Mouse (Mus musculus) limb, embryonic 13.5 days (tissue): Measurements from ENCODE around the gene Mapk14. TPM values are rescaled to one million over a fixed set of nuclear protein-coding genes. Genes with fewer than 3 reads are reported as not detected.

Source experiments
- ATAC-seq: fragments of 200-750 bp; cut with Nextera tagmentation; 2 replicates; pipeline ENCODE4 v1.8.0; 2017; ENCODE audit warnings: low read depth, moderate number of reproducible peaks, moderate TSS enrichment; ENCODE audit not compliant: low FRiP score
- H3K27ac ChIP-seq: fragments of 300-500 bp; sonication (generic); 2 replicates; pipeline ENCODE4 v1.5.1; 2015; ENCODE audit warnings: inconsistent platforms, mild to moderate bottlenecking, moderate library complexity
- H3K27me3 ChIP-seq: fragments of 300-500 bp; sonication (generic); 2 replicates; pipeline ENCODE4 v1.6.1; 2015; ENCODE audit warnings: mild to moderate bottlenecking, inconsistent platforms
- H3K36me3 ChIP-seq: fragments of 300-500 bp; sonication (generic); 2 replicates; pipeline ENCODE4 v1.6.1; 2015; ENCODE audit warnings: inconsistent platforms, mild to moderate bottlenecking, moderate library complexity
- H3K4me1 ChIP-seq: fragments of 300-500 bp; sonication (generic); 2 replicates; pipeline ENCODE4 v1.6.1; 2015; ENCODE audit warnings: inconsistent platforms
- H3K4me2 ChIP-seq: fragments of 300-500 bp; sonication (generic); replicated peaks from 2 replicates; pipeline ENCODE4 v1.6.1; 2015; ENCODE audit warnings: inconsistent platforms, mild to moderate bottlenecking, moderate library complexity
- H3K4me3 ChIP-seq: fragments of 300-500 bp; sonication (generic); 2 replicates; pipeline ENCODE4 v1.5.1; 2015; ENCODE audit warnings: moderate library complexity, mild to moderate bottlenecking, inconsistent platforms
- H3K9ac ChIP-seq: fragments of 300-500 bp; sonication (generic); 2 replicates; pipeline ENCODE4 v1.6.1; 2015; ENCODE audit warnings: mild to moderate bottlenecking, inconsistent platforms
- H3K9me3 ChIP-seq: fragments of 300-500 bp; sonication (generic); 2 replicates; pipeline ENCODE4 v1.6.1; 2016; ENCODE audit warnings: inconsistent platforms
- WGBS: fragments of 180-500 bp; shearing (Covaris S2); methylation state at CpG from one replicate; pipeline ENCODE4 v1.1.7; 2015; 5-methylcytosine and 5-hydroxymethylcytosine counted together
- polyA plus RNA-seq: library from polyadenylated mRNA; unstranded; fragments of >200 nt; fragmentation: Nextera tagmentation; extraction: Ambion mirVana; gene quantifications from 2 replicates; pipeline ENCODE4 v1.2.1, GENCODE M21; 2015

The Mapk14 gene
- polyA plus RNA-seq, 1 experiment from 2014 or later, result 37.1 TPM

GRCm38 (mm10) chr17:28699789-28700188, 8.7 kb downstream of the Mapk14 start:
- Histone ChIP-seq H3K4me3 (no peak overlapping the region), H3K27ac (no peak overlapping the region), H3K36me3 (peaks cover 3% of the 10 kb centered on the region; the same call in 1 of the 2 replicates), H3K4me1 (peaks cover 39% of the 10 kb centered on the region), H3K9ac (no peak overlapping the region), H3K27me3 (no peaks in the 10 kb centered on the region), H3K9me3 (no peaks in the 10 kb centered on the region), H3K4me2 (no peak overlapping the region)
- 80% methylated on average over 7 of the region's 7 CpGs for WGBS
- ATAC-seq, result no peak

GRCm38 (mm10) chr17:28701171-28701570, 10.0 kb downstream of the Mapk14 start:
- Histone ChIP-seq H3K4me3 (no peak overlapping the region), H3K4me2 (no peak overlapping the region), H3K9me3 (no peaks in the 10 kb centered on the region), H3K27ac (no peak overlapping the region), H3K27me3 (no peaks in the 10 kb centered on the region), H3K36me3 (peaks cover 6% of the 10 kb centered on the region), H3K9ac (no peak overlapping the region), H3K4me1 (peaks cover 33% of the 10 kb centered on the region)
- 95% methylated on average over 4 of the region's 4 CpGs for WGBS
- no peak for ATAC-seq

GRCm38 (mm10) chr17:28701737-28702136, 10.6 kb downstream of the Mapk14 start:
- Histone ChIP-seq H3K4me3 (no peak overlapping the region), H3K4me2 (no peak overlapping the region), H3K27ac (no peak overlapping the region), H3K9me3 (no peaks in the 10 kb centered on the region), H3K36me3 (peaks cover 6% of the 10 kb centered on the region), H3K9ac (no peak overlapping the region), H3K4me1 (peaks cover 30% of the 10 kb centered on the region), H3K27me3 (no peaks in the 10 kb centered on the region)
- ATAC-seq, result no peak
- WGBS, result 78% methylated on average over 3 of the region's 3 CpGs

GRCm38 (mm10) chr17:28702646-28703045, 11.5 kb downstream of the Mapk14 start:
- H3K4me3 ChIP-seq, result no peak overlapping the region
- peaks cover 23% of the 10 kb centered on the region for H3K4me1 ChIP-seq
- peaks cover 6% of the 10 kb centered on the region for H3K36me3 ChIP-seq
- ATAC-seq, result no peak
- H3K27ac ChIP-seq, result no peak overlapping the region
- no peaks in the 10 kb centered on the region for H3K27me3 ChIP-seq
- H3K9ac ChIP-seq, result no peak overlapping the region
- 67% methylated on average over 2 of the region's 2 CpGs for WGBS
- no peak overlapping the region for H3K4me2 ChIP-seq
- no peaks in the 10 kb centered on the region for H3K9me3 ChIP-seq

GRCm38 (mm10) chr17:28706697-28707096, 15.6 kb downstream of the Mapk14 start:
- Histone ChIP-seq H3K9ac (0 out of 2 replicates have a peak overlapping the region, but pooled peaks have one; percentile 25), H3K4me1 (peaks cover 15% of the 10 kb centered on the region), H3K36me3 (peaks cover 6% of the 10 kb centered on the region), H3K27me3 (no peaks in the 10 kb centered on the region), H3K4me2 (no peak overlapping the region), H3K4me3 (no peak overlapping the region), H3K9me3 (no peaks in the 10 kb centered on the region), H3K27ac (no peak overlapping the region)
- no peak for ATAC-seq
- WGBS, result 47% methylated on average over 1 of the region's 1 CpGs

GRCm38 (mm10) chr17:28707136-28707627, 16.1 kb downstream of the Mapk14 start:
- no peak overlapping the region for H3K27ac ChIP-seq
- H3K9ac ChIP-seq, result no peak overlapping the region
- H3K4me2 ChIP-seq, result no peak overlapping the region
- no peak overlapping the region for H3K4me3 ChIP-seq
- H3K4me1 ChIP-seq, result peaks cover 15% of the 10 kb centered on the region
- peaks cover 5% of the 10 kb centered on the region for H3K36me3 ChIP-seq
- H3K9me3 ChIP-seq, result no peaks in the 10 kb centered on the region
- WGBS, result 86% methylated on average over 3 of the region's 3 CpGs
- no peaks in the 10 kb centered on the region for H3K27me3 ChIP-seq
- no peak for ATAC-seq

- H3K27me3 ChIP-seq, result no peaks in the 10 kb centered on the region
- peaks cover 4% of the 10 kb centered on the region; the same call in 1 of the 2 replicates for H3K36me3 ChIP-seq
Measured at GRCm38 (mm10) chr17:28707816-28708215, 16.7 kb downstream of the Mapk14 start.

GRCm38 (mm10) chr17:28708989-28709388, 17.9 kb downstream of the Mapk14 start:
- no peaks in the 10 kb centered on the region for H3K27me3 ChIP-seq
- peaks cover 15% of the 10 kb centered on the region for H3K4me1 ChIP-seq
- no peaks in the 10 kb centered on the region for H3K9me3 ChIP-seq
- H3K36me3 ChIP-seq, result peaks cover 10% of the 10 kb centered on the region
- no peak for ATAC-seq
- H3K4me3 ChIP-seq, result no peak overlapping the region
- WGBS, result 37% methylated on average over 2 of the region's 2 CpGs
- no peak overlapping the region for H3K27ac ChIP-seq
- H3K4me2 ChIP-seq, result no peak overlapping the region
- no peak overlapping the region for H3K9ac ChIP-seq

More at GRCm38 (mm10) chr17:28707816-28708215, 16.7 kb downstream of the Mapk14 start:
- Histone ChIP-seq H3K4me1 (peaks cover 15% of the 10 kb centered on the region), H3K9me3 (no peaks in the 10 kb centered on the region), H3K4me2 (no peak overlapping the region), H3K27ac (no peak overlapping the region), H3K4me3 (no peak overlapping the region), H3K9ac (no peak overlapping the region)
- WGBS, result 92% methylated on average over 2 of the region's 2 CpGs
- no peak for ATAC-seq

- ATAC-seq, result no peak
- H3K27me3 ChIP-seq, result no peaks in the 10 kb centered on the region
- 77% methylated on average over 8 of the region's 8 CpGs for WGBS
- H3K4me1 ChIP-seq, result peaks cover 15% of the 10 kb centered on the region
- no peak overlapping the region for H3K4me2 ChIP-seq
- H3K4me3 ChIP-seq, result no peak overlapping the region
- H3K9ac ChIP-seq, result no peak overlapping the region
- peaks cover 17% of the 10 kb centered on the region for H3K36me3 ChIP-seq
- H3K9me3 ChIP-seq, result no peaks in the 10 kb centered on the region
- no peak overlapping the region for H3K27ac ChIP-seq
Measured at GRCm38 (mm10) chr17:28709552-28710290, 18.6 kb downstream of the Mapk14 start.

- Histone ChIP-seq H3K27me3 (no peaks in the 10 kb centered on the region), H3K9me3 (no peaks in the 10 kb centered on the region), H3K36me3 (peaks cover 23% of the 10 kb centered on the region), H3K27ac (no peak overlapping the region), H3K4me3 (no peak overlapping the region), H3K4me1 (peaks cover 15% of the 10 kb centered on the region), H3K4me2 (no peak overlapping the region), H3K9ac (no peak overlapping the region)
- 87% methylated on average over 8 of the region's 8 CpGs for WGBS
- ATAC-seq, result no peak
Measured at GRCm38 (mm10) chr17:28710291-28710688, 19.2 kb downstream of the Mapk14 start.

GRCm38 (mm10) chr17:28711237-28711636, 20.1 kb downstream of the Mapk14 start:
- WGBS, result 87% methylated on average over 6 of the region's 6 CpGs
- H3K27ac ChIP-seq, result no peak overlapping the region
- no peaks in the 10 kb centered on the region for H3K27me3 ChIP-seq
- H3K4me1 ChIP-seq, result peaks cover 15% of the 10 kb centered on the region
- no peak overlapping the region for H3K9ac ChIP-seq
- peaks cover 29% of the 10 kb centered on the region for H3K36me3 ChIP-seq
- H3K4me3 ChIP-seq, result no peak overlapping the region
- H3K4me2 ChIP-seq, result no peak overlapping the region
- H3K9me3 ChIP-seq, result no peaks in the 10 kb centered on the region
- no peak for ATAC-seq

- 88% methylated on average over 6 of the region's 6 CpGs for WGBS
- Histone ChIP-seq H3K27ac (no peak overlapping the region), H3K4me2 (no peak overlapping the region), H3K9me3 (no peaks in the 10 kb centered on the region), H3K36me3 (peaks cover 38% of the 10 kb centered on the region), H3K4me1 (peaks cover 15% of the 10 kb centered on the region), H3K27me3 (no peaks in the 10 kb centered on the region), H3K9ac (no peak overlapping the region), H3K4me3 (no peak overlapping the region)
- ATAC-seq, result no peak
Measured at GRCm38 (mm10) chr17:28712305-28712704, 21.2 kb downstream of the Mapk14 start.

GRCm38 (mm10) chr17:28714006-28714405, 22.9 kb downstream of the Mapk14 start:
- no peak for ATAC-seq
- Histone ChIP-seq H3K4me2 (no peak overlapping the region), H3K36me3 (peaks cover 50% of the 10 kb centered on the region), H3K27ac (no peak overlapping the region), H3K4me3 (no peak overlapping the region), H3K9me3 (no peaks in the 10 kb centered on the region), H3K27me3 (no peaks in the 10 kb centered on the region), H3K9ac (no peak overlapping the region), H3K4me1 (peaks cover 17% of the 10 kb centered on the region)
- 97% methylated on average over 3 of the region's 3 CpGs for WGBS
